9 mouse cellular contexts compared by ENCODE assay signal in genomic region chr6:31357286-31357685, GRCm38 (mm10). TPM values are rescaled to one million over a fixed set of nuclear protein-coding genes. Genes with fewer than 3 reads are reported as not detected.
A peak's percentile ranks its signal among the peaks of the same experiment; 100 is the strongest.
DNase-seq lines count a peak whose midpoint lies in the region; ATAC-seq and TF ChIP-seq lines count a peak whose summit lies in the region.
"Had no signal": no experiment of that assay in that cellular context is flagged by ENCODE, and none has a peak within 500 bp of the region (broad histone marks: within the 10 kb centered on the region; RNA-seq: fewer than 3 reads in every experiment).

No protein-coding gene starts in this region.

- H3K36me3 ChIP-seq in myocyte (ENCODE audit: control insufficient read depth, insufficient read depth): no peaks in the 10 kb centered on the region
- H3K36me3 ChIP-seq in kidney, embryonic 14.5 days (ENCODE audit: control insufficient read depth, insufficient read depth, low read length): no peaks in the 10 kb centered on the region

- H3K4me3 ChIP-seq in myocyte: no peak overlapping the region
- no peak overlapping the region for H3K4me3 ChIP-seq in kidney, embryonic 14.5 days (ENCODE audit: low read length)
- H3K4me3 ChIP-seq: megakaryocyte, embryonic 14.5 days had no signal

- no peaks in the 10 kb centered on the region for H3K4me1 ChIP-seq in kidney, embryonic 14.5 days (ENCODE audit: control insufficient read depth, insufficient read depth, low read length)

- no peak overlapping the region for H3ac ChIP-seq in myocyte (ENCODE audit: control insufficient read depth, insufficient read length)

- H3K4me2 ChIP-seq in myocyte (ENCODE audit: low read depth): peak overlapping the region; percentile 1
- no peak overlapping the region for H3K4me2 ChIP-seq in kidney, embryonic 14.5 days (replicated peaks; ENCODE audit: low read depth, low read length)

- no peak for TF ChIP-seq POLR2A in myocyte (IDR thresholded peaks at IDR 0.05; ENCODE audit: insufficient read length, low read depth)

- H3K27ac ChIP-seq in kidney, embryonic 14.5 days (ENCODE audit: low read depth, low read length): no peak overlapping the region

- H3K27me3 ChIP-seq in myocyte (ENCODE audit: control insufficient read depth, insufficient read depth, insufficient read length): no peaks in the 10 kb centered on the region
- no peaks in the 10 kb centered on the region for H3K27me3 ChIP-seq in kidney, embryonic 14.5 days (ENCODE audit: control insufficient read depth, insufficient read depth, low read length)

- no peaks in the 10 kb centered on the region for H3K9me3 ChIP-seq in kidney, embryonic 14.5 days (ENCODE audit: control insufficient read depth, low read length)
- H3K9me3 ChIP-seq: megakaryocyte, embryonic 14.5 days had no signal

- no peak overlapping the region for H3K9ac ChIP-seq in kidney, embryonic 14.5 days (ENCODE audit: low read depth, low read length)

- no peak for ATAC-seq in kidney, embryonic 14.5 days (ENCODE audit: low FRiP score, low TSS enrichment)

- no peaks in the 10 kb centered on the region for H3K79me2 ChIP-seq in myocyte (ENCODE audit: control insufficient read depth, insufficient read depth)

- WGBS in kidney, embryonic 14.5 days: 61% methylated on average over 4 of the region's 4 CpGs

- peak; percentile 17 for DNase-seq in cerebellum, adult 11-12 months
- DNase-seq in cerebellum, adult 9-10 months: no peak
- peak; percentile 50 to 60 for DNase-seq in right cerebral cortex, adult 2 months (ENCODE audit: low spot score in 2 of 2)
- DNase-seq in right cerebral cortex, postnatal 14 days: no peak
- peak; percentile 23 to 42 for DNase-seq in layer of hippocampus, postnatal 25 days (ENCODE audit: extremely low spot score in 1 of 2, low spot score in 1 of 2)
- DNase-seq in urinary bladder, postnatal 25 days (ENCODE audit: low spot score): no peak

TF ChIP-seq in myocyte, 11 proteins besides CTCF, POLR2A, EP300 and RAD21:
- TF ChIP-seq E2F4 (IDR thresholded peaks at IDR 0.05; ENCODE audit: insufficient read depth) (no peak), POLR2AphosphoS2 (IDR thresholded peaks at IDR 0.05; ENCODE audit: insufficient read length, low read depth) (no peak), TCF3 (IDR thresholded peaks at IDR 0.05; ENCODE audit: insufficient read length, low read depth) (no peak), MYOD1 (IDR thresholded peaks at IDR 0.05; ENCODE audit: control insufficient read depth in 1 of 3, insufficient read length in 2 of 3, low read depth in 2 of 3) (peak; percentile 31 to 57 (median 51)), CEBPB (IDR thresholded peaks at IDR 0.05; ENCODE audit: insufficient read depth, poor library complexity, severe bottlenecking) (no peak), MYOG (IDR thresholded peaks at IDR 0.05; ENCODE audit: control insufficient read depth in 1 of 3, insufficient read depth in 1 of 3, insufficient read length in 2 of 3, low read depth in 2 of 3) (peak; percentile 16 to 73 (median 26)), TCF12 (IDR thresholded peaks at IDR 0.05; ENCODE audit: insufficient read depth, poor library complexity, severe bottlenecking) (no peak), SRF (IDR thresholded peaks at IDR 0.05; ENCODE audit: control insufficient read depth, insufficient read length, low read depth) (no peak), REST (IDR thresholded peaks at IDR 0.05; ENCODE audit: insufficient read depth, insufficient read length) (no peak), MAX (IDR thresholded peaks at IDR 0.05; ENCODE audit: low read depth) (no peak), USF1 (IDR thresholded peaks at IDR 0.05; ENCODE audit: low read depth) (no peak)
TF ChIP-seq in myocyte: peak in this region for 2.

RNA-seq across cellular contexts. Expression of gene Mkln1, which starts 41.2 kb away (rescaled TPM):
- 100 to 1,000 TPM; 141 to 142 TPM for total RNA-seq in layer of hippocampus, postnatal 25 days (2021)
- 67.4 TPM for polyA plus RNA-seq in myocyte (2012; fragmentation: generic; extraction: Trizol)
- 155 and 212 TPM in 2 replicates for polyA plus RNA-seq in kidney, embryonic 14.5 days (2014; fragmentation: Nextera tagmentation; extraction: Ambion mirVana)

Comparison
In these comparisons a context has a peak if more than half of its experiments do, and no peak if none do; other contexts are left out.
1. DNase-seq: peak in cerebellum, adult 11-12 months (single experiment), right cerebral cortex, adult 2 months (2 of 2) and layer of hippocampus, postnatal 25 days (2 of 2); none in cerebellum, adult 9-10 months (single experiment), right cerebral cortex, postnatal 14 days (single experiment) and urinary bladder, postnatal 25 days (single experiment).